Mouse (Mus musculus) CD4-positive naive resting alpha-beta T cell, adult 76 days (primary cell): ENCODE results near the gene Glis1. TPM values are rescaled to one million over a fixed set of nuclear protein-coding genes. Genes with fewer than 3 reads are reported as not detected.

Experiments
- total RNA-seq: library from RNA; stranded (reverse); gene quantifications from one replicate; pipeline ENCODE4 v1.2.4, GENCODE M21; 2023

Gene Glis1
- 1.2 TPM for total RNA-seq

GRCm38 (mm10) chr4:107434356-107435237, at the start of gene Glis1:
Gene Glis1 (plus strand): TSS chr4:107434591.

GRCm38 (mm10) chr4:107684130-107684529, 249.7 kb downstream of the Glis1 start, which contains the start of gene Dmrtb1:
Gene Dmrtb1 (minus strand): TSS chr4:107684230.

Other genes starting within 250 kb of the Glis1 start
- 0.53 TPM for gene Ldlrad1, start 225.4 kb upstream of the Glis1 start, total RNA-seq
- 43.9 TPM for gene Lrrc42, start 181.1 kb upstream of the Glis1 start, total RNA-seq
- 24.9 TPM for gene Hspb11, start 181.0 kb upstream of the Glis1 start, total RNA-seq
- gene Dio1, start 127.4 kb upstream of the Glis1 start, total RNA-seq, result not detected
- 37.3 TPM for gene Yipf1, start 120.2 kb upstream of the Glis1 start, total RNA-seq
- gene Ndc1, start 66.8 kb upstream of the Glis1 start, total RNA-seq, result 9.5 TPM
- not detected for gene Dmrtb1, start 249.6 kb downstream of the Glis1 start, total RNA-seq